12 mouse cellular contexts compared by ENCODE assay signal in the genomic region with DNA sequence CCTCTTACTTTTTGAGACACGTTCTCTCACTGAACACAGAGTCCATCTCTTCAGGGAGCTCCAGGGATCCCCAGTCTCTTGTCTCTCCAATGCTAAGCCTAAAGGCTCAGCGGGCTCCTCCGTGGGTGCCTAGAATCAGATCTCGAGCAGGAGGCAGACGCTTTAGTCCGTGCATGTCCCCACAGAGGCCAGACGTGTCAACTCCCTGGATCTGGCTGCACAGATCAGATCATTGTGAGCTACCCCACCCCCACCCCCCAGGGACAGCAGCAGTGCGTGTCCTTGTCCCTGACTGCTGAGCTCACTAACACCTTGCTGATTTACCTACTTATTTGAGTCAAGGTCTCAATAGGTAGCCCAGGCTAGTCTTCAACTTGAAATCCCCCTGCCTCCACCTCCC. TPM values are rescaled to one million over a fixed set of nuclear protein-coding genes. Genes with fewer than 3 reads are reported as not detected.
DNase-seq lines count a peak whose midpoint lies in the region; ATAC-seq lines count a peak whose summit lies in the region.
"Had no signal": no experiment of that assay in that cellular context is flagged by ENCODE, and none has a peak within 500 bp of the region (broad histone marks: within the 10 kb centered on the region; RNA-seq: fewer than 3 reads in every experiment).

No protein-coding gene starts in this region.

- peak overlapping the region; percentile 66 for H3K4me2 ChIP-seq in heart, embryonic 11.5 days
- H3K4me2 ChIP-seq in neural tube, embryonic 15.5 days = peak overlapping the region; percentile 42; the same call in 1 of the 2 replicates
- no peak overlapping the region for H3K4me2 ChIP-seq in forebrain, embryonic 13.5 days

- no peaks in the 10 kb centered on the region for H3K9me3 ChIP-seq in heart, embryonic 11.5 days (replicated peaks; ENCODE audit: control insufficient read depth, low read length)
- no peaks in the 10 kb centered on the region for H3K9me3 ChIP-seq in megakaryocyte, embryonic 14.5 days
- no peaks in the 10 kb centered on the region for H3K9me3 ChIP-seq in limb, embryonic 10.5 days (replicated peaks)
- H3K9me3 ChIP-seq in neural tube, embryonic 15.5 days (replicated peaks) = no peaks in the 10 kb centered on the region
- H3K9me3 ChIP-seq in forebrain, embryonic 13.5 days (replicated peaks) = no peaks in the 10 kb centered on the region
- H3K9me3 ChIP-seq: neural tube, embryonic 13.5 days had no signal

- no peak overlapping the region for H3K9ac ChIP-seq in heart, embryonic 11.5 days (ENCODE audit: low read depth, low read length)
- H3K9ac ChIP-seq in neural tube, embryonic 15.5 days (replicated peaks) = no peak overlapping the region
- no peak overlapping the region for H3K9ac ChIP-seq in forebrain, embryonic 13.5 days

- WGBS in heart, embryonic 11.5 days (ENCODE audit: insufficient replicate concordance) = 26% methylated on average over 8 of the region's 8 CpGs
- WGBS in limb, embryonic 10.5 days = 26% methylated on average over 8 of the region's 8 CpGs
- 38% methylated on average over 8 of the region's 8 CpGs for WGBS in neural tube, embryonic 15.5 days
- 61% methylated on average over 8 of the region's 8 CpGs for WGBS in forebrain, embryonic 13.5 days

- H3K4me3 ChIP-seq in heart, embryonic 11.5 days (ENCODE audit: low read depth, low read length) = peak overlapping the region; percentile 30; the same call in 1 of the 2 replicates
- peak overlapping the region; percentile 87 for H3K4me3 ChIP-seq in megakaryocyte, embryonic 14.5 days (replicated peaks)
- H3K4me3 ChIP-seq in limb, embryonic 10.5 days = peak overlapping the region; percentile 44; the same call in 1 of the 2 replicates
- no peak overlapping the region for H3K4me3 ChIP-seq in neural tube, embryonic 15.5 days (replicated peaks)
- no peak overlapping the region for H3K4me3 ChIP-seq in forebrain, embryonic 13.5 days
- H3K4me3 ChIP-seq: neural tube, embryonic 13.5 days had no signal

- H3K36me3 ChIP-seq in heart, embryonic 11.5 days (ENCODE audit: control insufficient read depth, insufficient read depth, low read length) = no peaks in the 10 kb centered on the region
- H3K36me3 ChIP-seq in megakaryocyte, embryonic 14.5 days (replicated peaks; ENCODE audit: low read length) = no peaks in the 10 kb centered on the region
- H3K36me3 ChIP-seq in limb, embryonic 10.5 days = no peaks in the 10 kb centered on the region
- no peaks in the 10 kb centered on the region for H3K36me3 ChIP-seq in neural tube, embryonic 15.5 days
- no peaks in the 10 kb centered on the region for H3K36me3 ChIP-seq in forebrain, embryonic 13.5 days (ENCODE audit: poor library complexity, severe bottlenecking)
- H3K36me3 ChIP-seq: neural tube, embryonic 13.5 days had no signal

- peaks cover 12% of the 10 kb centered on the region for H3K4me1 ChIP-seq in heart, embryonic 11.5 days (ENCODE audit: control insufficient read depth, insufficient read depth, low read length)
- H3K4me1 ChIP-seq in megakaryocyte, embryonic 14.5 days = peaks cover 79% of the 10 kb centered on the region
- peaks cover 43% of the 10 kb centered on the region for H3K4me1 ChIP-seq in limb, embryonic 10.5 days
- peaks cover 19% of the 10 kb centered on the region for H3K4me1 ChIP-seq in neural tube, embryonic 15.5 days
- H3K4me1 ChIP-seq in forebrain, embryonic 13.5 days = peaks cover 13% of the 10 kb centered on the region

- no peaks in the 10 kb centered on the region for H3K27me3 ChIP-seq in heart, embryonic 11.5 days (ENCODE audit: control insufficient read depth, insufficient read depth, low read length)
- no peaks in the 10 kb centered on the region for H3K27me3 ChIP-seq in megakaryocyte, embryonic 14.5 days (replicated peaks)
- H3K27me3 ChIP-seq in limb, embryonic 10.5 days (ENCODE audit: low read depth, poor library complexity, severe bottlenecking) = no peaks in the 10 kb centered on the region
- H3K27me3 ChIP-seq in neural tube, embryonic 15.5 days (replicated peaks) = no peaks in the 10 kb centered on the region
- H3K27me3 ChIP-seq in forebrain, embryonic 13.5 days = no peaks in the 10 kb centered on the region
- H3K27me3 ChIP-seq: neural tube, embryonic 13.5 days had no signal

- 0 out of 2 replicates have a peak overlapping the region, but pooled peaks have one; percentile 59 for H3K27ac ChIP-seq in heart, embryonic 11.5 days (ENCODE audit: low read depth, low read length)
- peak overlapping the region; percentile 82 for H3K27ac ChIP-seq in limb, embryonic 10.5 days
- no peak overlapping the region for H3K27ac ChIP-seq in neural tube, embryonic 15.5 days (replicated peaks)
- H3K27ac ChIP-seq in forebrain, embryonic 13.5 days = no peak overlapping the region

- ATAC-seq in heart, embryonic 11.5 days (replicated peaks; ENCODE audit: insufficient number of reproducible peaks, low FRiP score, low TSS enrichment) = peak; percentile 44; the same call in 1 of the 2 replicates
- ATAC-seq in megakaryocyte, adult 5-6 weeks (ENCODE audit: poor library complexity, severe bottlenecking) = no peak
- no peak for ATAC-seq in neural tube, embryonic 15.5 days (ENCODE audit: low FRiP score)
- no peak for ATAC-seq in forebrain, embryonic 13.5 days

- DNase-seq in heart, adult 11 months = no peak
- DNase-seq in limb, embryonic 10.5 days (ENCODE audit: low spot score) = peak; percentile 56
- no peak for DNase-seq in testis, postnatal 14 days (ENCODE audit: low spot score)
- DNase-seq: lung, adult 18-20 months had no signal

RNA-seq across cellular contexts. Expression of a gene that starts 16.7 kb away (rescaled TPM):
- polyA plus RNA-seq in heart, embryonic 11.5 days (2014; fragmentation: Nextera tagmentation; extraction: Ambion mirVana) = 23.3 and 24.6 TPM in 2 replicates
- polyA plus RNA-seq in megakaryocyte, embryonic 14.5 days (2012; ENCODE audit: insufficient read depth, low replicate concordance) = 177 and 233 TPM in 2 replicates
- 30.3 and 37.4 TPM in 2 replicates for total RNA-seq in megakaryocyte, adult 5-6 weeks (2015)
- 50.8 and 57.3 TPM in 2 replicates for total RNA-seq in megakaryocyte, adult 5-6 weeks (2017)
- 70.6 and 95.2 TPM in 2 replicates for polyA plus RNA-seq in limb, embryonic 10.5 days (2016; fragmentation: Nextera tagmentation; extraction: Ambion mirVana)
- 16.7 and 16.8 TPM in 2 replicates for polyA plus RNA-seq in neural tube, embryonic 15.5 days (2015; fragmentation: Nextera tagmentation; extraction: Ambion mirVana)
- polyA plus RNA-seq in forebrain, embryonic 13.5 days (2015; fragmentation: Nextera tagmentation; extraction: Ambion mirVana) = 34.0 and 35.5 TPM in 2 replicates

RNA-seq across cellular contexts. Expression of a gene that starts 17.8 kb away (rescaled TPM):
- 9.7 and 12.9 TPM in 2 replicates for polyA plus RNA-seq in heart, embryonic 11.5 days (2014; fragmentation: Nextera tagmentation; extraction: Ambion mirVana)
- polyA plus RNA-seq in megakaryocyte, embryonic 14.5 days (2012; ENCODE audit: insufficient read depth, low replicate concordance) = 7.1 and 9.2 TPM in 2 replicates
- total RNA-seq in megakaryocyte, adult 5-6 weeks (2015) = 22.8 and 25.3 TPM in 2 replicates
- 72.2 and 83.3 TPM in 2 replicates for total RNA-seq in megakaryocyte, adult 5-6 weeks (2017)
- 13.2 and 17.1 TPM in 2 replicates for polyA plus RNA-seq in limb, embryonic 10.5 days (2016; fragmentation: Nextera tagmentation; extraction: Ambion mirVana)
- polyA plus RNA-seq in neural tube, embryonic 15.5 days (2015; fragmentation: Nextera tagmentation; extraction: Ambion mirVana) = 23.6 and 26.4 TPM in 2 replicates
- 20.2 and 22.0 TPM in 2 replicates for polyA plus RNA-seq in forebrain, embryonic 13.5 days (2015; fragmentation: Nextera tagmentation; extraction: Ambion mirVana)

RNA-seq across cellular contexts. Expression of a gene that starts 58.8 kb away (rescaled TPM):
- not detected in 2 replicates for polyA plus RNA-seq in heart, embryonic 11.5 days (2014; fragmentation: Nextera tagmentation; extraction: Ambion mirVana)
- not detected in 2 replicates for polyA plus RNA-seq in megakaryocyte, embryonic 14.5 days (2012; ENCODE audit: insufficient read depth, low replicate concordance)
- not detected in 2 replicates for total RNA-seq in megakaryocyte, adult 5-6 weeks (2015)
- total RNA-seq in megakaryocyte, adult 5-6 weeks (2017) = not detected in 2 replicates
- not detected in 2 replicates for polyA plus RNA-seq in limb, embryonic 10.5 days (2016; fragmentation: Nextera tagmentation; extraction: Ambion mirVana)
- 0.65 TPM in 1 of 2 replicates, not detected in the other for polyA plus RNA-seq in neural tube, embryonic 15.5 days (2015; fragmentation: Nextera tagmentation; extraction: Ambion mirVana)
- polyA plus RNA-seq in forebrain, embryonic 13.5 days (2015; fragmentation: Nextera tagmentation; extraction: Ambion mirVana) = not detected in 2 replicates
- total RNA-seq: granulocyte monocyte progenitor cell, adult 5-6 weeks had no signal
- polyA plus RNA-seq: large intestine, adult 2 months; neural tube, embryonic 13.5 days had no signal

Comparison
In these comparisons a context has a peak if more than half of its experiments do, and no peak if none do; other contexts are left out.
1. H3K27ac ChIP-seq: peak in heart, embryonic 11.5 days (single experiment) and limb, embryonic 10.5 days (single experiment); none in neural tube, embryonic 15.5 days (single experiment) and forebrain, embryonic 13.5 days (single experiment).
2. H3K4me3 ChIP-seq: peak in heart, embryonic 11.5 days (single experiment), megakaryocyte, embryonic 14.5 days (single experiment) and limb, embryonic 10.5 days (single experiment); none in neural tube, embryonic 15.5 days (single experiment) and forebrain, embryonic 13.5 days (single experiment).